Mouse (Mus musculus): ENCODE measurements around the gene Pygb.

Pygb gene

DNA sequence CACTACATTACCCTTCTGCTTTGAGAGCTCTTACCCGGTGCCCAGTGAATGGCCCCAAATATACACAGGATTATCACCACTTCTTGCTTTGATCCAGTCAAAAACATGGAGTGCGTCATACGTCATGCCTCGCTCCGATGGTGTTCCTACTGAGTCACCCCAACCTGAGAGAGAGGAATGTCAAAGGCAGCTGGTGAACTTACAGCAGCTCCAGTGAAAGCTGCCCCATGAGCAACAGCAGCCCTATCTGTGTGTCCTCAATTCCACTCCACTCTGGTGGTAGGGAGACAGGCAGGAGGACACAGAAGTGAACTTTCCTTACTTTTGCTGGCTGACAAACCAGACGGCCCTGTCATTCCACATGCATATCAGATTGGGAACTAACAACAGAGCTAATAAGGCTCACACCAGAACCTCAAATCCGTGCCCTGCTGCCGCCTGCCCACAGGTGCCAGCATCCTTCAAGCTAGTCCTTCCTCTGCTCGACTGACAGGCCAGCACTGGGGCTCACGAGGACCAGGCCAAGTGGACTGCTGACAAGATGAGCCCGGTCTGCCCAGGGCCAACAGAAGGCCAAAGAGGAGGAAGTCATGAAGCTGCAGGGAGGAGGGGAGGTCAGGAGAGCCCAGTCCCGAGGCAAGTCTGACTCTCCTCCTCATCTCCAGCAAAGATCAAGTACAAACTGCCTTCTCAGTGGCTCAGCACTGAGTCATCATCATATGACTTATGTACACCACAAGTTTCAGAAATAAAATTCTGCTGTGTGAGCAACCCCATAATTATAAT lies 53.3 kb downstream of the Pygb start:
- peak; percentile 60 to 63 for DNase-seq (ENCODE audit: low spot score in 2 of 2)

DNA sequence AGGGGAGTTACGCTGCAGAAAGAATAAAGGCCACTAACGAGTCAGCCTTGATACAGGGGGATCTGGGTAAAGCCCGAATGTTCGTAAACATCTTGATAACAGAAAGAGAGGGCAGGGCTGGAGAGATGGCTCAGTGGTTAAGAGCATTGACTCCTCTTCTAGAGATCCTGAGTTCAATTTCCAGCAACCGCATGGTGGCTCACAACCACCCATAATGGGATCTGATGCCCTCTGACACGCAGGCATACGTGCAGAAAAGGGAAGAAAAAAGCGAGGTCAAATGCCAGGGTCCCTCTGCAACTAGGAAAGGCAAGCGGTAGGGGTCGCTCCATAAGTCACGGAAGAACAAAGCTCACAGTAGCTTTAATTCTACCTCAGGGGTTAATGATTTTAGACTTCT lies 54.6 kb downstream of the Pygb start:
- DNase-seq (ENCODE audit: low spot score in 2 of 2) = no peak

DNA sequence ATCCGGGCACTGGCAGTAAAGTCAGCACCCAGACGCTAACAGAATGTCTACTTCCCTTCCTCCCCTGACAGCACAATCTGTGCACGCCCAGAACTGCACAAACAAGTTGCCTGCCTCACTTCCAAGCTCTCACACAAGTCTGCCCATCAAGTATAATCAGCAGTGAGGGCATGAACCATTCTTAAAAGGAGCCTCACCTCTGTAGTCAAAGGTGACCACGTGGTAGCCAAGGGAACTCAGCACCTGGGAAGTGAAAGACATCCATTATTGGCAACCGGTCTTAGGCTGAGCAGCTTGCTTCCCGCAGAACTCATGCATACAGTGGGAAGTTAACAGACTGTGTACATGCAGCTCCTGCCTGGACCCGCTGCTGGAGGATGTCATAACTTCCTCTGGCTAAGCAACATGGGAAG lies 55.5 kb downstream of the Pygb start:
- peak in 1 of 2 experiments; percentile 55 for DNase-seq (ENCODE audit: low spot score in 2 of 2)

DNA sequence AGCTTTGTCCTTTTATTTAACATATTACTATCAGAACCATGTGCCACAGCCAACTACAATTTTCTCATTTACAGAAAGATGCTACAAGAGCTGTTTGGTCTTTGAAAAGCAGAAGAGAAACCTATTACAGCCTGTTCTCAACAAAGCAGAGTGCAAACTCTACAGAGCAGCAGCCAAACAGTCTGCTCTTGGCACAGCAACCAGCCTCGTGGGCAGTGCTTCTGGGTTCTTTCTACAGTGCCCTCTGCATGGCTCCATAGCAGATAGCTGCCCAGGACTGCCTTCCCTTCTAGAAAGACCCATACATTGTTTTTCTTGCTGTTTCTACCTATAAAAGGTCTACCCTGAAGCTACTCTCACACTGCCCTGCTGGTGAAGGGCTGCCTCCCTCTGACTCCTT lies 58.3 kb downstream of the Pygb start:
- DNase-seq (ENCODE audit: low spot score in 2 of 2) = no peak

DNA sequence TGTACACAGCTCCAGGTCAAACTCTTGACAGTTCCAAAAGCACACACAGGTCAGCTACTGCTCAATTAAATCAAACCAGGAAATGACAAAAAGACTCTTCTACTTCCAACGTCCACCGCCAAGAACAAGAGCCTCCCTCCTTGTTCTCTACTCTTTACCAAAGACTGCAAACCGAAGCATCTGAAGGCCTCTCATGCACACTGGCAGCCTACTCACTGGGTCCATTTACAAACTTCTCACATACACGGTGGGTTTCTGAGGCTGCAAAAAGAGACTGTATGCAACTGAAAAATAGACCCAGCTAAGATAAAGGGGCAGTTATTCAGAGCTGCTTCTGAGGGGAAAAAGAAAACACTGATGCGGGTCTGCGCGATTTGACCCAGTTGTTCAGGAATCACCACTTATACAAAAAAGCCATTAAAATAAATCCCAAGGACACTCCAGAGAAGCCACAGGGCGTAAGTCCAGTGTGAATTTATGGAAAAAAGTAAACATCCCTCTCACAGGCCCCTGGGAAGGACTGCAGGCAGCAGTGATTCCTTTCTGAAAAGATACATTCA lies 61.0 kb downstream of the Pygb start:
- no peak for DNase-seq (ENCODE audit: low spot score in 2 of 2)

DNA sequence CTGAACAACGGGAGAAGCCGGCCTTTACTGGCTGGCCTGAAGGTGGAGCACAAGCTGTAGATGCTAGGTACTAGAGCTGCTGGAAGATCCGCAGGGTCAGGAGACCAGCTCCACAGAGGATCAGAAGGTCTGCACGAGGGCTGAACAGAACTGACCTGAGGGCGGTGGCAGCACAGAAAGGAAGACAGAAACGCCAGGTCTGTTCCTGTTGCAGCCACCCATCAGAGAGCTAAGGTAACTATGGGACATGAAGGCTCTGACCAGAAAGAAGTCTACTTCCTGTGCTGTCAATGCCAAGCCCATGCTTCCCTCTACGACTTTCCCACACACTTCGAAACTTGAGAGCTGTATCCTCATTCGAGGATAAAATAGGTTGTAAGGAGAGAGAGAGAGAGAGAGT lies 64.7 kb downstream of the Pygb start:
- no peak for DNase-seq (ENCODE audit: low spot score in 2 of 2)

DNA sequence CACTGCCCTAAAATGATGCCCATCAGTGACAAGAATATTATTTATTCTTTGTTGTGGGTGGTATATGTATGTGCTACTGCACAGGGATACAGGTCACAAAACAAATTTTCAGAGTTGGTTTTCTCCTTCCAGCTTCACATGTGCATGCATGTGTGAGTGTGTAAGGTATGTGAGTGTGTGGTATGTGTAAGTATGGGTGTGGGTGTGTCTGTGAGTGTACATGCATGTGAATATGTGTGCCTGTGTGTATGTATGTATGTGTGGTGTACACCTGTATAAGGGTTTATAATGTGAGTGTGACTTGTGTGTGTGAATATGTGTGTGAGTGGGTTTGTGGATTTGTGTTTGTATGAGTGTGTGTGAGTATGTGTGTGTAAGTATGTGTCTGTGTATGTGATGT lies 68.7 kb downstream of the Pygb start:
- DNase-seq (ENCODE audit: low spot score in 2 of 2) = no peak

DNA sequence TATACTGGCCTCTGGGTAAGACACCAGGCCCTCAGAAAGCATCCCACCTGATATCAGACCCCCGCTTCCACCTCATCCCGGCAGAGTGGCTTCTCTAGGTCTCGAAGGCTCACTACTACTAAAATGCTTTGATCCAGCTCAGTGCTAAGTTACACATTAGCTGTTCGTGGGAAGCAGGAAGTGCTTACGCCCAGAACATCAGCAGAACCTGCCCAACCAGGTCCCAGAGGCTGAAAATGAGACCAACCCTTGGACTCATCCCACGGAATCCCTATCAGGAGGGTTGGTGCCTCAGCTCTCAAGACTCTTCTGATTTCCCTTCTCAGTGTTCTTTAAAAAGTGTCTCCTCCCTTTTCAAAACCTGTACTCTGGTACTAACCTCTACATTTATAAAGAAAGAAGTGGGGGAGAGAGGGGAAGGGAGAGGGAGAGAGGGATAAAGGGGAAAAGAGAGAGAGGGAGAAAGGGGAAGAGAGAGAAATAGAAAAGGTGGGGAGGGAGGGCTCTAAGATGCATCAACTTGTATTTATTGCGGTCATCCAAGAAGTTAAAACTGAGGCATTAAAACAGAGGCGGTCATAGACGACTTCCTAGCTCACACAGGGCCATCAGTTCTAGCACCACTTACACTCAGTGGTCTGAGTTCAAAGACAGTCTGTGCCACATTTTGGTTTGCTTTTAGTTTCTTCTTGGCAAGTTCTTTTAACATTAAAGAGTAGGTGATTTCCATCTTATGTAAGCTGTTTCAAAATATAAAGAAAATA lies 72.4 kb downstream of the Pygb start:
- no peak for DNase-seq (ENCODE audit: low spot score in 2 of 2)

DNA sequence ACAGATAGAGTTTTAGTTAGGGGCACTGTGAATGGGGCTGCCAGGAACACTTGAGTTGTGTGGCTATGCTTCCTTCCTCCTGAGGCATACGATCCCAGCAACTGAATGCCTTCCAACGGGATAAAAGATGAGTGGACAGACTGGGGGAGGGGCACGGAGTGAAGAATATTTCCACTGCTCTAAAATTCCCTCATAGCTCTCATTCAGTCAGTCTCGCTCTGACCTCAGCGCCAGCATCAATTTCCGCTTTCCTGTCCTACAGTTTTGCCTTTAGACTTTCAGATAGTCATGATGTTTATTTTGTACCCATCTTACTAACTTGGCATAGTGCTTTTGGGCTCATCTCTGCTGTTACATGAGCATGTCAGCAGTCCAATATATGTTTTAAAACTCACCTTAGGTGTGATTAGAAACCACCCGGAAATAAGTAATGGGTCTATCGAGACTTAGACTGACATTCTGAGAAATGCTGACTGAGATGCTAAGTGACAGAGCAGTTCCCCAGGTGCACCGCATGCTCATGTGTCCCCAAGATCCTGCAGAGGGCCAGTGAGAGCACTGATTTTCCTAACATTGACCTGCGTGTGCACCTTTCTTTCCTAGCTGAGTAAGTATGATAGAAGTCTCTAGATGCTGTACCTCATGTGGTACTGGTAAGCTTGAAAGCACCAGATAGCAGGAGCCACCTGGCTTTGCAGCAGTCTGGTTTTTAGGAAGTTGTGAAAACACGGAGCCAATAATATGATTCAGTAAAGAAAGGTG lies 73.4 kb downstream of the Pygb start:
- DNase-seq (ENCODE audit: low spot score in 2 of 2) = no peak

DNA sequence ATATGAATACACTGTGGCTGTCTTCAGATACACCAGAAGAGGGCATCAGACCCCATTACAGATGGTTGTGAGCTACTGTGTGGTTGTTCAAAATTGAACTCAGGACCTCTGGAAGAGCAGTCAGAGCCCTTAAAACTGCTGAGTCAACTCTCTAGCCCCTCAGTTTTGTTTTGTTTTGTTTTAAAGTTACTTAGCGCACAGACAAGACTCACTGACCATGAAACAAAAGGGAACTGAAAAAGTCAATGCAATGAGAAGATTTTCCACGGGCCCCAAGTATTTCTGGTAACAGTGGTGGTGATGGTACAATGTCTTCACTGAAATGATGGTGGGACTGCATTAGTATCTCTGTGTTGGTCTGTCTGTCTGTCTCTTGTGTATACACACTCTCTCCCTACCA lies 74.6 kb downstream of the Pygb start:
- DNase-seq (ENCODE audit: low spot score in 2 of 2) = no peak

DNA sequence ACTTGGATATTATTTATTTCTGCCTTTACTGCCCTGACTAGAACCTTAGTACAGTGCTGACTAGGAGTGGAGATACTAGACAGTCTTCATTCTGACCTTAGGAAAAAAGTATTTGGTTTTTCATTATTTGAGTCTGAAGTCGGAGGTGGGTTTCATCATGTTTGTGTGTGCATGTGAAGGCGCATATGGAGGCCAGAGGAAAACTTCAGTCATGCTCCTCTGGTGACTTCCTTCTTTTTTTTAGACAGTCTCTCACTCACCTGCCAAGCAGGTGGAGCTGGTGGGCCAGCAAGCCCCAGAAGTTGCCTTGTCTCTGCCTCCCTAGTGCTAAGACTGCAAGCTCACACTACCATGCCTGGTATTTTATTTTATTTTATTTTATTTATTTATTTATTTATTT lies 80.5 kb downstream of the Pygb start:
- no peak for DNase-seq (ENCODE audit: low spot score in 2 of 2)

DNA sequence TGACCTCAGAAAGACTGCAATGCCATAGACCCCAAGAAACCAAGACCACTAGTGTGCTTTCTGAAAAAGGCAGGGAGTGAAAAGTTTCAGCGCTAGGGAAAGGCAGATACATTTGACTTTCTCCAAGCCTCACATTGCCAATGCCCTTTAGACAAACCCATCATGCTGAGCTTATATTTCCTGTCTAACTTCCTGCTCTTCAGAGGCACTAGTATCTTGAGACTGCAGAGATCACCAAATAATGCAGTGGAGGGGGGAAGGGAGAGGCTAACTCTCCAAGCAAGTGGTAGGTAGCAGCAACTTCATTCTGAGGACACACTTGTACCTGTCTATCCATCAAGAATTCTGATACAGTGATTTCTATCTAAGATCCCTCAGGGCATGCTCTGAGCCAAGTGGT lies 82.9 kb downstream of the Pygb start:
- DNase-seq (ENCODE audit: low spot score in 2 of 2) = no peak

DNA sequence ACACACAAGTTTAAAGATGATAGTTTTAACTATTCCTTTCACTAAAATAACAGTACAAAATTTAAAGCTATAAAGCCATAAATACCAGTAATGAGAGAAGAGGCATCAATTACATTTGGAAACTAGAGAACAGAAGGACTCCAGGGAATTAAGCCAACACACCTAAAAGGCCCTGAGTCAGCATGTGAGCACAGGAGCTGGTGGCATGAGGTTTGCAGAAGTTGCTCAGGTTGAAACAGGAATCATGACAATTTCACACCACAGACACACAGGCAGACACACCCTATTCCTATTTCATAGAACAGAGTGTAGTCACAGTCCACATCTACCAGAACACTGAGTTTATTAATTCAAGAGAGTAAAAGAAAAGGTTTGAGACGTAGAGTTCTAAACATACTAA lies 88.0 kb downstream of the Pygb start:
- no peak for DNase-seq (ENCODE audit: low spot score in 2 of 2)

DNA sequence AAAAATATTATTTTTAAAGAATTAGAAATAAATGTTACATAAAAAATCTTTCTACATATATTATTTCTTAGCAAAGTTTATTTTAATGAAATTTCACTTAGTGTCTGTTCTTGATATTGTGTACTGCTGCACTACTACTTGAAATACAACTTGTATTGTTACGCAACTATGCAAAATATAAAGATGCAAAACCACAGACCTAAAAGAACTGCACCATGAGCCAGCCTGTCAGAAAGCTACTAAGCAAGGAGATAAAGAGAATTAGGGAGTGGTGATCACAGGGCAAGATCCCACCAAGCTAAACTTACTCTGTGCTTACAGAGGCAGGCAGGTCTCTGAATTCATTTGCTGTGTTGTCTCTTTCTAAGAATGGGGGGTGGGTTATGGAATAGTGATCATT lies 88.7 kb downstream of the Pygb start:
- DNase-seq (ENCODE audit: low spot score in 2 of 2) = no peak

DNA sequence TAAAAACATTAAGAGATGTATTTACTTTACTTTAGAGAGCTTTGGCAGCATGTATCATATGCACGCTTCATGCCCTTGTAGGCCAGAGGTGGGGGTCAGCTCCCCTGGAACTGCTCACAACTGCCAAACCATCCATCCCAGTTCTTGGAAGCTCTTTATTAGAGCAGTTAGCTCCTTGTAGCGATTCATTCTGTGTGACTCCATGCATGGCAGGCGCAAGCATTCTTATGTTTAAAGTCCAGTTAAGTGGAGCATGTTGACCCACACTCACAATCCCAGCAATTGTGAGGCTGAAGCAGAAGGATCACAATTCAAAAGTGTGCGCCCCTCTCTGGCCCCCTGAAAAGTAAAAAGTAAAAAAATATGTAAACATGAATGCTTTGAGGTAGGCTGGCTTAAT lies 91.0 kb downstream of the Pygb start:
- DNase-seq (ENCODE audit: low spot score in 2 of 2) = no peak

Measured in urinary bladder, adult 18-20 months (tissue).